Mouse (Mus musculus) olfactory bulb, adult 2 months (tissue): ENCODE results near the gene Ankrd52.

Experiments used
- CTCF ChIP-seq: fragments of 200-500 bp; IDR thresholded peaks from 2 replicates; pipeline ENCODE4 v1.5.1; 2012; ENCODE audit warnings: low read depth, mild to moderate bottlenecking, low read length, moderate library complexity; ENCODE audit not compliant: insufficient read depth
- POLR2A ChIP-seq: fragments of 200-500 bp; IDR thresholded peaks from 2 replicates; pipeline ENCODE4 v1.6.1; 2012; ENCODE audit warnings: mild to moderate bottlenecking, low read depth, low read length, moderate library complexity; ENCODE audit not compliant: insufficient read depth

DNA sequence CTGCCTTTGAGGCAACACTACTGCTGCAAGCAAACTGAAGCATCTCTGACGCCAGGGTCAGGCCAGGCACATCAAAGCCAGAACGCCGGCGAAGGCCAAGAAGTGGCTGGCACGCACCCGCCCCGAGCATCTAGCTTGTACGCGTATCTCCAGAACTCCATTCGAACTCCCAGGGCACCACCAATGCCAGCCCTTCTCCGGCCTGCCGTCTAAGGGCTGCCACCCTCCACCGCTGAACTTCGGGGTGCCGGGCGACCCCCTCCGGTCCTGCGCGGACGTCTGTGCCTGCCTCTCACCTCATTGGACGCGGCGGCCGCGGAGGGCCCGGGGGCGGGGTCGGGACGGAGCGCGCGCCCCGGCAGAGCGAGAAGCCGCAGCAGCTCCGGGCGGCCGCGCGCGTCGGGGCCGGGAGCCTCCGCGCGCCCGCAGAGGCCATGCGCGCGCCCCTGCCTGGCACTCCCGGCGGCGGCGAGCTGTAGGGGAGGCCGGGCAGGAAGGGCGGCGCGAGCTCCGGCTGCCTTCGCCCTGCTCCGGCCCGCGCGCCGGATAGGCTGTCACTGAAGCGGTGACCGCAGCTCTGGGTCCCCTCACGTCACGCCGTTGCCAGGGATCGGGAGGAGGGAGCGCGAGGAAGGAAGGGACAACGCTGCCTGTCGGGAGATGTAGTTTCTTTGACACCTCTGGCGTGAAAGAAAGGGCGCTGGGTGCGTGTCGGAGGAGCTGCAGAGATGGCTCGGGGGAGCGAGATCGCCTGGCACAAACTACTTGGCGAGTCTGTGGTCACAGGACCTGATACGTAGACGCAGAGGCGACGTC is 8.3 kb upstream of the Ankrd52 start, which contains the start of gene Coq10a:
- TF ChIP-seq CTCF (no peak), POLR2A (peak; percentile 94)
